Mouse (Mus musculus): Measurements from ENCODE around the gene Tcp11l1. TPM values are rescaled to one million over a fixed set of nuclear protein-coding genes. Genes with fewer than 3 reads are reported as not detected.

Tcp11l1 gene
- polyA plus RNA-seq, 1 experiment, result 22.0 TPM

DNA sequence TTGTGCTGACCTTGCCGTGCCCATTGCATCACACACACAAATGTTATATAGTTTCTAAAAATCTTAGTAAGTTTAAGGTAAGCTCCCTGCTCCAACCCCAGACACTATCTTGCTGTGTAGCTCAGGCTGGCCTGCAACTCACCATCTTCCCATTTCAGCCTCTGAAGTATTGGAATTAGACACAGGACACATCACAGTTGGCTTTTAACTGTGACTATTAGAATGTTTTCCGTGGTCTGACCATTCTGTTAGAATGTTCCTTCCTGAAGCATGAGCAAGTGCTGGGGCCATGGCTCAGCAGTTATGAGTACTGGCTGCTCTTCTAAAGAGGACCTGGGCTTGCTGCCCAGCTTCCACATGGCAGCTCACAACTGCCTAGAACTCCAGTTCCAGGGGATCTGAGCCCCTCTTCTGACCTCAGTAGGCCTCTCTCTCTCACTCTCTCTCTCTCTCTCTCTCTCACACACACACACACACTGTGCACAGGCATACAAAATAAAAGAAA, 5.3 kb upstream of the Tcp11l1 start:
- H3K4me1 ChIP-seq (ENCODE audit: control insufficient read depth, insufficient read depth, low read length), result peaks cover 3% of the 10 kb centered on the region; the same call in 1 of the 2 replicates
- no peak overlapping the region for H3K4me3 ChIP-seq (ENCODE audit: insufficient read depth, low read length)
- TF ChIP-seq POLR2A (IDR thresholded peaks at IDR 0.05; ENCODE audit: borderline replicate concordance, low read depth, low read length), result no peak
- TF ChIP-seq CTCF (IDR thresholded peaks at IDR 0.05; ENCODE audit: low read depth, low read length), result no peak
- no peak overlapping the region for H3K27ac ChIP-seq (ENCODE audit: insufficient read depth, low read depth, low read length)

DNA sequence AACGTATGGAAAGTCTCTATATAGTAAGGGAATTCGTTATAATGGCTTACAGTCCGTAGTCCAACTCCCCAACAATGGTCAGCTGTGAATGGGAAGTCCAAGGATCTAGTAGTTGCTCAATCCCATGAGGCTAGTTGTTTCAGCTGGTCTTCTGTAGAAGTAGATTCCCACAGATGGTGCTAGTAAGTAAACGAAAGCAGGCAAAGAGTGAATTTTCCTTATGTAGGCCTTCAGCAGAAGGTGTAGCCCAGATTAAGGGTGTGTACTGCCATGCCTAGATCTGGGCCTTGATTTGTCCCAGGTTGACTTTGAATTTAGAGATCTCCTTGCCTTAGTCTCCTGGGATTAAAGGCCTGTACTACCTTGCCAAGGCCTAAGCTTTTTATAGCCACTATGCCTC, 4.3 kb upstream of the Tcp11l1 start, which contains the start of gene Pin1rt1:
TSS of gene Pin1rt1 (minus strand) at position 101 of the 400 bp plus-strand sequence.
- peaks cover 3% of the 10 kb centered on the region; the same call in 1 of the 2 replicates for H3K4me1 ChIP-seq (ENCODE audit: control insufficient read depth, insufficient read depth, low read length)
- H3K27ac ChIP-seq (ENCODE audit: insufficient read depth, low read depth, low read length), result no peak within 1 kb of the TSS
- TF ChIP-seq CTCF (IDR thresholded peaks at IDR 0.05; ENCODE audit: low read depth, low read length), result no peak
- TF ChIP-seq POLR2A (IDR thresholded peaks at IDR 0.05; ENCODE audit: borderline replicate concordance, low read depth, low read length), result no peak
- no peak within 1 kb of the TSS for H3K4me3 ChIP-seq (ENCODE audit: insufficient read depth, low read length)

DNA sequence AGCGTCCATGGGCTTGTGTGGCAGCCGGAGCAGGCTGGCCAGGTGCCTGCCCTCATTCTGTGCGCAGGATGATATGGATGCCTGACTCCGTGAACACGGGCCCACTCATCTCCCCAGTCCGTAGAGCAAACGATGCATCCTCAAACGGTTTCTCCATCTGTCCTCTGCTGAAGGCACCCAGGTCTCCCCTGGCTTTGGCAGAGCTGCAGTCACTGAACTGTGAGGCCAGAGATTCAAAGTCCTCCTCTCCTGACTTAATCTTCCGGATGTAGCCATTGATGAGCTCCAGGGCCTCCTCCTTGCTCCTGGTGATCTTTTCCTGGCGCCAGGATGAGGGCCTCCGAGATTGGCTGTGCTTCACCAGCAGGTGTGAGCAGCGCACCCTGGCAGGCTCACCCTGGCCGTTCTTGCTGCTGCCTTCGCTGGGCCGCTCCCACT, 2.3 kb upstream of the Tcp11l1 start:
- TF ChIP-seq POLR2A (IDR thresholded peaks at IDR 0.05; ENCODE audit: borderline replicate concordance, low read depth, low read length) (no peak), CTCF (IDR thresholded peaks at IDR 0.05; ENCODE audit: low read depth, low read length) (no peak)
- Histone ChIP-seq H3K4me1 (ENCODE audit: control insufficient read depth, insufficient read depth, low read length) (peaks cover 13% of the 10 kb centered on the region), H3K27ac (ENCODE audit: insufficient read depth, low read depth, low read length) (no peak overlapping the region), H3K4me3 (ENCODE audit: insufficient read depth, low read length) (no peak overlapping the region)

DNA sequence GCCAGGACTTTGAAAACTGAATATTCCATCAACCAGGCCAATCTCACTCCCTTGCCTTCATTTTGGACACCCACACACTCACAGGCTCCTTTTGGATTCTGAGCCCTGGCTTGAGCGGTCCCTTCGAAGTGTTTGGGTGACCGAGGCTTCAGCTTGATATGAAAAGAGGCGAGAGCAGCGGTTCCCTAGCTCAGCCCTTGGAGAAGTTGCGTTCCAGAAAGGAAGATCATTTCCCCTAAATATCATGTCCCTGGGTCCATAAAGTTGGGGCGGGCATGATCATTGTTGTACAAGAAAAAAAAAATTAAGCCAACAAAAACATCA, 479 bp upstream of the Tcp11l1 start:
- Histone ChIP-seq H3K4me3 (ENCODE audit: insufficient read depth, low read length) (peak overlapping the region; percentile 80), H3K27ac (ENCODE audit: insufficient read depth, low read depth, low read length) (no peak overlapping the region), H3K4me1 (ENCODE audit: control insufficient read depth, insufficient read depth, low read length) (peaks cover 13% of the 10 kb centered on the region)
- TF ChIP-seq POLR2A (IDR thresholded peaks at IDR 0.05; ENCODE audit: borderline replicate concordance, low read depth, low read length) (no peak), CTCF (IDR thresholded peaks at IDR 0.05; ENCODE audit: low read depth, low read length) (no peak)

DNA sequence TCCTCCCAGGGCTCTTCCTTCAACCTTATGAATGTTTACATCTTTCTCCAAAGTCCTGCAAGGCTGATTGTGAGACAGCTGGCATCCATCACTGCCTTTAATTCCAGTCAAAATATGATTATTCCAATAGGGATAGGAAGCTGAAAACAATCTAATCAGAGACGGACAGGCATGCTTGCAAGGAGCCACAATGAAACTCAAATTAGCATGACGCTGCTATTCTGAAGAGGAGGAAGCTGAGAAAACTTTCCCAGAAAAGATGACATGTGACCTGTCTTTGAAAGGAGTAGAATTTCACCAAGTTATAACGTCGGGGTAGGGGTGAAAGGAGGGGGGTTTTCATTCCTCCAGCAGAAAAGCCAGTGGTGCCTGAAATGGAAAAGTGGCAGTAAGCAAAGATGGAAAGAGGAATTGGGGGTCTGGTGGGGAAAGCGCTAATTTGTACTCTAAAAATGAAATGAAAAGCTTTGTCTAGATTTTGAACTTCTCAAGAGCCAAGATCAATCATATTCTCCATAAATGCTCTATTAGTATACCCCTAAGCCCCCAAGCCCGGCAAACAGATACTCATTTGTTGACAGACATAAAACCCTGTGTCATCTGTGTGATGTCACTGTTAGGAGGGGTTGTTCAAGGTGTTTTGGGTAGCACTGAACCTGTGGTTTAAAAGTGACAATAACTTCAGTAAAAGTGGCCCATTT, 1.1 kb downstream of the Tcp11l1 start:
- H3K4me3 ChIP-seq (ENCODE audit: insufficient read depth, low read length), result peak overlapping the region; percentile 80
- H3K27ac ChIP-seq (ENCODE audit: insufficient read depth, low read depth, low read length), result peak overlapping the region; percentile 33
- TF ChIP-seq CTCF (IDR thresholded peaks at IDR 0.05; ENCODE audit: low read depth, low read length) (no peak), POLR2A (IDR thresholded peaks at IDR 0.05; ENCODE audit: borderline replicate concordance, low read depth, low read length) (no peak)
- peaks cover 18% of the 10 kb centered on the region for H3K4me1 ChIP-seq (ENCODE audit: control insufficient read depth, insufficient read depth, low read length)

DNA sequence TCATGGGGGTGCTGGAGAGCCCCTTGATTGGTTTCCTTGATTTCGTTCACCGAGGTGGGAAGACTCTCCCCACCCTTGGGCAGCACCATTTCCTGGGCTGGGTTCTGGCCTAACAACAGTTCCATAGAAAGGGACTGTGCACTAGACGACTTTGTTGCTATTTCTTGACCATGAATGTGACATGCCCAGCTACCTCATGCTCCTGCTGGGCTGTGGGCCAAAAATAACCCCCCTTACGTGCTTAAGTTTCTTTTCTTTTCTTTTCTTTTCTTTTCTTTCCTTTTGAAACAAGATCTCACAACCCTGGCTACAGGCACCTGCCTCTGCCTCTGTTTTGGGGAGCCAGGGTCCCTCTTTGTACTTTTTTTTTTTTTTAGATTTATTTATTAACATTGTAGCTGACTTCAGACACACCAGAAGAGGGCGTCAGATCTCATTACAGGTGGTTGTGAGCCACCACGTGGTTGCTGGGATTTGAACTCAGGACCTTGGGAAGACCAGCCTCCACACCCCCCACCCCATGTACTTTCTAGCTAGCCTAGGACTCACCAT, 2.1 kb downstream of the Tcp11l1 start:
- H3K4me1 ChIP-seq (ENCODE audit: control insufficient read depth, insufficient read depth, low read length), result peaks cover 18% of the 10 kb centered on the region
- H3K27ac ChIP-seq (ENCODE audit: insufficient read depth, low read depth, low read length), result no peak overlapping the region; the same call in 1 of the 2 replicates
- TF ChIP-seq POLR2A (IDR thresholded peaks at IDR 0.05; ENCODE audit: borderline replicate concordance, low read depth, low read length) (no peak), CTCF (IDR thresholded peaks at IDR 0.05; ENCODE audit: low read depth, low read length) (no peak)
- no peak overlapping the region for H3K4me3 ChIP-seq (ENCODE audit: insufficient read depth, low read length)

DNA sequence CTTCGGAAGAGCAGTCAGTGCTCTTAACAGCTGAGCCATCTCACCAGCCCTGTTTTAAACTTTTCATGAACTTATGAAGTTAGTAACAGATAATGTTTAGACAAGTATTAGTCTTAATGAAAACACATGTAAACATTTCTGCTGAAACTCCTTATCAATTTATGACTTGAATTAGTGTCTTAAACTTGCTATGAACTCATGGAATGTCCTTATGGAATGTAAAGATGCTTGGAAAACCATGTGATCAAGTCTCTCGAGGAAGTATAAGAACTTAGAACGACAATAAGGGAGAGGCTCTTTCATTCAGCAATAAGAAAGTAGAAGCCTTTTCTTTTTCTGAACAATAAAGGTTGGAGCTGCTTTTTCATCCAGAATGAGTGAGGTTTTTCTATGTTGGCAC, 7.6 kb downstream of the Tcp11l1 start:
- Histone ChIP-seq H3K27ac (ENCODE audit: insufficient read depth, low read depth, low read length) (no peak overlapping the region), H3K4me1 (ENCODE audit: control insufficient read depth, insufficient read depth, low read length) (peaks cover 4% of the 10 kb centered on the region), H3K4me3 (ENCODE audit: insufficient read depth, low read length) (no peak overlapping the region)
- no peak for TF ChIP-seq CTCF (IDR thresholded peaks at IDR 0.05; ENCODE audit: low read depth, low read length)

DNA sequence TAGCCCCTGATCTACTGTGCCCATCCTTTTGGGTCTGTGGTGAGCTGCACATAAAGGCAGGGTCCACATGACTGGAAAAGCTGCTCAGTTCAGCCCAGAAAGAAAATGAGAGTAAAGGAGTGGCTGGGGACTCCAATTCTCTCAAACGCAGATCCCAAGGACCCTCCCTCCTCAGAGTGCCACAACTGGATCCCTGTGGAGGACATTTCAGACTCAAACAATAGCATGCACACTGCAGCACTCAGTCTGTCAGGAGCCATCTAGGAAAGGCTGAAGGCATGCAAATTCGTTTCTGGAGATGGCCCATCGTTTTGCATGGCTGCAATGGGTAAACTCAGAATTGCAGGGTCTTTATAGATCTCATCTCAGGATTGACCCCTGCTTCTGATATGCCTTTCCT, 8.8 kb downstream of the Tcp11l1 start:
- Histone ChIP-seq H3K4me1 (ENCODE audit: control insufficient read depth, insufficient read depth, low read length) (peaks cover 4% of the 10 kb centered on the region), H3K4me3 (ENCODE audit: insufficient read depth, low read length) (no peak overlapping the region), H3K27ac (ENCODE audit: insufficient read depth, low read depth, low read length) (no peak overlapping the region)
- TF ChIP-seq CTCF (IDR thresholded peaks at IDR 0.05; ENCODE audit: low read depth, low read length) (no peak), POLR2A (IDR thresholded peaks at IDR 0.05; ENCODE audit: borderline replicate concordance, low read depth, low read length) (no peak)

DNA sequence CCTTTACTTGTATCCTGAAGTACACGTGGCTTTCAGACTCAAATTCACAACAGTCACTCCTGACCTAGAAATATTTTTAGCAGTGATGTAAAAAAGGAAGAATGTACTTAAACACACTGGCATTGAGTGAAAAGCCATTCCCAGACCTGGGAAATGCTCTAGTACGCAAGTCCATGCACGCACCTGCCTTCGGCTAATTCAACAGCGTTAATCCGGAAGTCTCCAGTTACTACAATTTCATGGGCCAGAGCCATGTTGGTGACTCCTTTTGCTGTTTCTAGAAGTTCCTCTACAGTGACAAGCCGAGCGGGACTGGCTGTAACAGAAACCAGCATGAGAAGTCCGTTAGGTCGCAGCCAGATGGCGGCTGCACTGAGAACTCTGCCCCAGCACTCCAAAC, 12.3 kb downstream of the Tcp11l1 start:
- no peak overlapping the region for H3K4me3 ChIP-seq (ENCODE audit: insufficient read depth, low read length)
- H3K27ac ChIP-seq (ENCODE audit: insufficient read depth, low read depth, low read length), result no peak overlapping the region
- H3K4me1 ChIP-seq (ENCODE audit: control insufficient read depth, insufficient read depth, low read length), result no peaks in the 10 kb centered on the region
- TF ChIP-seq POLR2A (IDR thresholded peaks at IDR 0.05; ENCODE audit: borderline replicate concordance, low read depth, low read length) (no peak), CTCF (IDR thresholded peaks at IDR 0.05; ENCODE audit: low read depth, low read length) (no peak)

DNA sequence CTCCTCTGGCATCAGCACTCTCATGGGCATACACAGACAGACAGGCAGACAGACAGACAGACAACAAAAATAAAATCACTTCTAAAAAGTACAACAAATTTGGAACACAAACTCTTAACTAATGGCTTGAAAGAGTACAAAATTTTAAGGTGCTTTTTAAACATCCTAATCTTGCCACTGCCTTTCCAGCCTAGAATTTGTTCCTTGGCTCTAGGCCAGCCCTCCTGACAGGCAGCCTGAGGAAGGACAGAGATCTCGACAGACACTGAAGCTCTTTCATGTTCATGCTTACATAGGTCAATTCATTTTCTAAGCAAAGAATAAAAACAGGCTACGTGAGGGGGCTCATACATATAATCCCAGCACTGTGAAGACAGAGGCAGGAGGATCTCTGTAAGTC, 19.4 kb downstream of the Tcp11l1 start:
- H3K4me1 ChIP-seq (ENCODE audit: control insufficient read depth, insufficient read depth, low read length), result peaks cover 37% of the 10 kb centered on the region
- H3K27ac ChIP-seq (ENCODE audit: insufficient read depth, low read depth, low read length), result peak overlapping the region; percentile 69
- TF ChIP-seq POLR2A (IDR thresholded peaks at IDR 0.05; ENCODE audit: borderline replicate concordance, low read depth, low read length), result no peak
- TF ChIP-seq CTCF (IDR thresholded peaks at IDR 0.05; ENCODE audit: low read depth, low read length), result no peak
- no peak overlapping the region for H3K4me3 ChIP-seq (ENCODE audit: insufficient read depth, low read length)

All from bone marrow macrophage, adult 2 months (primary cell).